Comparison of ENCODE assay signal across 18 mouse cellular contexts in the genomic region with DNA sequence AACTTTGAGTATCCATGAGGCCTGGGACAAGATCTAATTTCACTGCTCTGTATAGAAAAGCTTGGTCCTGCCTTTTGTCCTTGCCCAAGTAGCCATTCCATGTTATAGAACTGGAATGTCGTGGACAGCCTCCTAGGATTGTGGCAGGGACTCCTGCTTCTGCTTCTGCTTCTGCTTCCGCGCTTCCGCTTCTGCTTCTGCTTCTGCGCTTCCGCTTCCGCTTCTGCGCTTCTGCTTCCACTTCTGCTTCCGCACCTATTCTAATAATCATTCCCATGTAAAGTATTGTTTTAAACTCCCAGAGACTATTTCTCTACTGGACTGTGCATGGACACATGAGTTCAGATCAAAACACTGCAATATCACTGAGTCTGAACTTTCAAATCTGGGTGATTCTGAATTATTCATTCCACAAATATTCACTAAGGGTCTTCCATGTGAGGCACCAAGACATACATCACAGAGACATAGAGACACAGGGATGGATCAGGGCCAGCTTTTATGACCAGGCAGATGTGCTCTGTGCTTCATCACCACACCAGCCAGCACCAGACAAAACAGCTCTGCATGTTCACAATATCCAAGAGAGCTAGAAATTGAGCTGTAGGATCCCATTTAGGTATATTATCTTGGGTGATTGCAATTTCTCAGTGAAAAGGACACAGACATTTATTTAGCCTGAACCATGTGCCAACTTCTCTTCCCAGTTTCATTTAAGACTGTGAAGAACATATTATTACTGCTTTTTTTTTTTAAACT.
"Had no signal": no experiment of that assay in that cellular context is flagged by ENCODE, and none has a peak within 500 bp of the region (broad histone marks: within the 10 kb centered on the region; RNA-seq: fewer than 3 reads in every experiment).

No protein-coding gene starts in this region.

- H3K27me3 ChIP-seq: megakaryocyte, embryonic 14.5 days; midbrain, embryonic 13.5 days; midbrain, embryonic 15.5 days; neural tube, embryonic 12.5 days; stomach, embryonic 15.5 days had no signal

- H3K27ac ChIP-seq: midbrain, embryonic 13.5 days; midbrain, embryonic 15.5 days; neural tube, embryonic 12.5 days; stomach, embryonic 15.5 days; stomach, postnatal 0 days had no signal

- H3K9me3 ChIP-seq: megakaryocyte, embryonic 14.5 days; midbrain, embryonic 13.5 days; midbrain, embryonic 15.5 days; neural tube, embryonic 12.5 days; stomach, embryonic 15.5 days had no signal

- H3K9ac ChIP-seq: lung, embryonic 14.5 days; midbrain, embryonic 13.5 days; midbrain, embryonic 15.5 days; neural tube, embryonic 12.5 days; stomach, embryonic 15.5 days had no signal

- H3K4me3 ChIP-seq: megakaryocyte, embryonic 14.5 days; midbrain, embryonic 13.5 days; midbrain, embryonic 15.5 days; neural tube, embryonic 12.5 days; stomach, embryonic 15.5 days had no signal

- H3K4me1 ChIP-seq: megakaryocyte, embryonic 14.5 days; midbrain, embryonic 13.5 days; midbrain, embryonic 15.5 days; neural tube, embryonic 12.5 days; stomach, embryonic 15.5 days had no signal

- H3K4me2 ChIP-seq: lung, embryonic 14.5 days; midbrain, embryonic 11.5 days; midbrain, embryonic 13.5 days; midbrain, embryonic 15.5 days; neural tube, embryonic 12.5 days; stomach, embryonic 15.5 days had no signal

- DNase-seq: lung, adult 18-20 months; lung, embryonic 14.5 days; lung, postnatal 10 days; lung, postnatal 4 days; retina, postnatal 1 day; right cerebral cortex, adult 18-20 months; right cerebral cortex, postnatal 25 days; right cerebral cortex, postnatal 4 days; thymus, adult 2 months; thymus, postnatal 25 days; thymus, postnatal 4 days had no signal

- H3K36me3 ChIP-seq: midbrain, embryonic 13.5 days; midbrain, embryonic 15.5 days; neural tube, embryonic 12.5 days; stomach, embryonic 15.5 days had no signal

- ATAC-seq: midbrain, embryonic 13.5 days; midbrain, embryonic 15.5 days had no signal
